Mouse (Mus musculus): ENCODE results near the gene Parp12. TPM values are rescaled to one million over a fixed set of nuclear protein-coding genes. Genes with fewer than 3 reads are reported as not detected.

Gene Parp12
- polyA plus RNA-seq, 1 experiment from 2014 or later, result 3.1 TPM

DNA sequence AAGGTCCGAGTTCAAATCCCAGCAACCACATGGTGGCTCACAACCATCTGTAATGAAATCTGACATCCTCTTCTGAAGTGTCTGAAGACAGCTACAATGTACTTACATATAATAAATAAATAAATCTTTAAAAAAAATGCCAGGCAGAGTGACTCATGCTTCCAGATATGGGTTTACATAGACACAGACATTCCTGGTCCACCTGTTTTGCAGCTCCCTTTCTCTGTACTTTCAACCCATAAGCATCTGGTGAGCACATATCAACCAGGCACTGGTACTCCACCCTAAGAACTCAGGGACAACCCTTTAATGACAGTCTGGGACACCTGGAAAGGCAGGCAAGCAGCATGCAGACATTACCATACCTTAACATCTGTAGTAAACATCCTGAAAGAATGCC, 2.7 kb downstream of the Parp12 start:
- Histone ChIP-seq H3K27me3 (ENCODE audit: control insufficient read depth, insufficient read depth, low read length) (peaks cover 30% of the 10 kb centered on the region), H3K4me1 (ENCODE audit: control insufficient read depth, insufficient read depth, low read length) (no peaks in the 10 kb centered on the region), H3K9ac (ENCODE audit: low read length) (no peak overlapping the region), H3K4me3 (ENCODE audit: low read depth, low read length) (no peak overlapping the region), H3K4me2 (no peak overlapping the region), H3K36me3 (ENCODE audit: control insufficient read depth, insufficient read depth, low read length) (no peaks in the 10 kb centered on the region), H3K27ac (ENCODE audit: low read depth, low read length) (no peak overlapping the region), H3K9me3 (ENCODE audit: control insufficient read depth, low read length) (0 out of 2 replicates have a peak, but pooled peaks cover 3% of the 10 kb centered on the region)
- ATAC-seq (ENCODE audit: low FRiP score) (no peak), DNase-seq (ENCODE audit: low spot score, missing footprints) (no peak)
- WGBS, result 93% methylated on average over 1 of the region's 1 CpGs

DNA sequence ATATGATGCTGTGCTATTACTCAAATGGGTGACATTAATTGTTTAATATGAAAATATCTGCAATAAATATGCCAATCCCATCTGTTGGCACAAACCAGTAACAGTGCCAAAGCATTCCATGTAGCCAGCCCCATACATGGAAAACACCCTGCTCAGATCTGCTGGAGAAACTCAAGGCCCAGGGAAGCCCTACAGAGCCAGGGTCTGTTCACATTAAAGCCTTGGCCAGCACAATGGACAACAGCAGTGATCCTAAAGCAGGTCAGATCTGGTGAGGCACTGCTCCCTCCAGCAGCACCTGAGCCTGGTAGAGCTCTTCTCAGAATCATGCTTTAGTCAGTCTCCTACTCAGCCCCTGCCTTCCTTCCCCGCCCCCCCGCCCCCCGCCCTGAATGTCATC, 5.0 kb downstream of the Parp12 start:
- ATAC-seq (ENCODE audit: low FRiP score) (no peak), DNase-seq (ENCODE audit: low spot score, missing footprints) (no peak)
- 92% methylated on average over 3 of the region's 3 CpGs for WGBS
- no peaks in the 10 kb centered on the region for H3K36me3 ChIP-seq (ENCODE audit: control insufficient read depth, insufficient read depth, low read length)
- H3K9ac ChIP-seq (ENCODE audit: low read length), result no peak overlapping the region
- no peaks in the 10 kb centered on the region for H3K4me1 ChIP-seq (ENCODE audit: control insufficient read depth, insufficient read depth, low read length)
- no peaks in the 10 kb centered on the region for H3K9me3 ChIP-seq (ENCODE audit: control insufficient read depth, low read length)
- H3K27ac ChIP-seq (ENCODE audit: low read depth, low read length), result no peak overlapping the region
- peaks cover 19% of the 10 kb centered on the region for H3K27me3 ChIP-seq (ENCODE audit: control insufficient read depth, insufficient read depth, low read length)
- no peak overlapping the region for H3K4me2 ChIP-seq
- H3K4me3 ChIP-seq (ENCODE audit: low read depth, low read length), result no peak overlapping the region

DNA sequence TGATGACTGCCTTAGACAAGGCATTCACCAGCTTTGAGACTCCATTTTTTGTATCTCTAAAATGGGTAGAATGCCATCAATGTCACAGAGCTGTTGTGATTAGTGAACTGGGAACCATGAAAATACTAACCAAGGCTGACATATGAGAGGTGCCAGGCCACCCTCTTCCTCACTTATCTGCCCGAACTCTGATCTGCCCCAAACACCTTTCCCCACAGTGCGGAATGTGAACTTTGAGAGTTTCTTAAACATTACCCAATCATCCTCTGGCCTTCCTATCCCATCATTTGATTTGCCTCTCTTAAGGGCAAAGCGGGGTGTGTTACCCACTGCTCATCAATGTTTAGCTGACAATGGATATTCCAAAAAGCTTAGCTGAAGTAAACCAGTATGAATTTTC, 5.4 kb downstream of the Parp12 start:
- ATAC-seq (ENCODE audit: low FRiP score) (no peak), DNase-seq (ENCODE audit: low spot score, missing footprints) (no peak)
- no peaks in the 10 kb centered on the region for H3K9me3 ChIP-seq (ENCODE audit: control insufficient read depth, low read length)
- H3K4me1 ChIP-seq (ENCODE audit: control insufficient read depth, insufficient read depth, low read length), result no peaks in the 10 kb centered on the region
- no peak overlapping the region for H3K9ac ChIP-seq (ENCODE audit: low read length)
- no peak overlapping the region for H3K27ac ChIP-seq (ENCODE audit: low read depth, low read length)
- H3K27me3 ChIP-seq (ENCODE audit: control insufficient read depth, insufficient read depth, low read length), result peaks cover 15% of the 10 kb centered on the region
- H3K4me2 ChIP-seq, result no peak overlapping the region
- H3K4me3 ChIP-seq (ENCODE audit: low read depth, low read length), result no peak overlapping the region
- whole genome bisulfite sequencing, result 93% methylated on average over 3 of the region's 3 CpGs
- H3K36me3 ChIP-seq (ENCODE audit: control insufficient read depth, insufficient read depth, low read length), result no peaks in the 10 kb centered on the region

DNA sequence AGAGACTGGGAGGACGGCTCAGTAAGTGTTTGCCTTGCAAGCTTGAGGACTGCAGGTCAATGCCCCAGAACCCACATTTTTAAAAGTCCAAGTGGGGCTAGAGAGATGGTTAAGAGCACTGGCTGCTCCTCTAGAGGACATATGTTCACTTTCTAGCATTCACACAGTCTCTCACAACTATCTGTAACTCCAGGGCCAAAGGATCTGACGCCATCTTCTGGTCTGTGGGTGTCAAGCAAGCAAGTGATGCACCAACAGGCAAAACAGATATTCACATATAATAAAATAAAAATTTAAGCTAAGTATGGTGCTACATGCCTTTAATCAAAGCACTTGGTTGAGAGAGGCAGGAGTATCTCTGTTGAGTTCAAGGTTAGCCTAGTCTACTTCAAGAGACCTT, 11.3 kb downstream of the Parp12 start:
- 57% methylated on average over 2 of the region's 2 CpGs for WGBS
- H3K4me3 ChIP-seq (ENCODE audit: low read depth, low read length), result no peak overlapping the region
- H3K9me3 ChIP-seq (ENCODE audit: control insufficient read depth, low read length), result no peaks in the 10 kb centered on the region
- H3K27me3 ChIP-seq (ENCODE audit: control insufficient read depth, insufficient read depth, low read length), result no peaks in the 10 kb centered on the region
- ATAC-seq (ENCODE audit: low FRiP score), result no peak
- no peak overlapping the region for H3K9ac ChIP-seq (ENCODE audit: low read length)
- no peak overlapping the region for H3K27ac ChIP-seq (ENCODE audit: low read depth, low read length)
- no peak overlapping the region for H3K4me2 ChIP-seq
- H3K4me1 ChIP-seq (ENCODE audit: control insufficient read depth, insufficient read depth, low read length), result no peaks in the 10 kb centered on the region
- DNase-seq (ENCODE audit: low spot score, missing footprints), result no peak
- no peaks in the 10 kb centered on the region for H3K36me3 ChIP-seq (ENCODE audit: control insufficient read depth, insufficient read depth, low read length)

DNA sequence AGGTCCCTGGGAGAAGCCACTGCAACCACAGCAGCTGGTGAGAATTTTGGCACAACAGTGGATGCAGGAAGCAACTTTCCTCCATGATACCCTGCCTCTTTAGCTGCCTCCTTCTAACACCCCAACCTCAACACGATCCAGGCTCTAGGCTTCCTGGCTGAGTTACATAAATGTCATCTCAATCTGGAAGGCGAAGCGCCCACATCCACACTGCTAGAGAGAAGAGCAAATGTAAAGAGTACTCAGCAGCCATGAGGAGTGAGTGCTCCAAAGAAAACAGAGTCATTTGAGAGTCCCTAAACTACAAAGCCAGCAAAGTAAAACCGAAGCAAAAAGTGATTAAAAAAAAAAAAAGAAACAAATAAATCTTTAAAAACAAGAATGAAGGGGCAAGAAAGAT, 13.5 kb downstream of the Parp12 start:
- H3K27ac ChIP-seq (ENCODE audit: low read depth, low read length), result no peak overlapping the region
- no peak for DNase-seq (ENCODE audit: low spot score, missing footprints)
- H3K27me3 ChIP-seq (ENCODE audit: control insufficient read depth, insufficient read depth, low read length), result no peaks in the 10 kb centered on the region
- H3K4me2 ChIP-seq, result no peak overlapping the region
- H3K9me3 ChIP-seq (ENCODE audit: control insufficient read depth, low read length), result no peaks in the 10 kb centered on the region
- ATAC-seq (ENCODE audit: low FRiP score), result no peak
- H3K4me1 ChIP-seq (ENCODE audit: control insufficient read depth, insufficient read depth, low read length), result no peaks in the 10 kb centered on the region
- 92% methylated on average over 4 of the region's 4 CpGs for WGBS
- no peak overlapping the region for H3K4me3 ChIP-seq (ENCODE audit: low read depth, low read length)
- H3K36me3 ChIP-seq (ENCODE audit: control insufficient read depth, insufficient read depth, low read length), result no peaks in the 10 kb centered on the region
- H3K9ac ChIP-seq (ENCODE audit: low read length), result no peak overlapping the region

DNA sequence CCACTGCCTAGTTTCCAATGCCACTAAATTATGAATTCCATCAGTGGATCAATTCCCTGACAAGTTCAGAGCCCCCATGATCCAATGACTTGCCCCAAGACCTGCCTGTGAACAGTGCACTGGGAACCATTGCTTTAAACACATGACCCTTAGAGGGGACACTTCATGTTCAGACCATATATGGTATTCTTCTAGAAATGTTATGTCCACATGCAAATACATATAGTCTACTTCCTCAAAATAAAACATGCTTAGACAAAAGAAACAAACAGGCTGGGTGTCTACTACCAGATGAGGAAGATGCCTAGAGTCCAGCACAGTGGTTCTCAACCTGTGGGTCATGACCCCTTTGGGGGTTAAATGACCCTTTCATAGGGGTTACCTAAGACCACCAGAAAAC, 41.7 kb downstream of the Parp12 start:
- Histone ChIP-seq H3K27ac (ENCODE audit: low read depth, low read length) (no peak overlapping the region), H3K36me3 (ENCODE audit: control insufficient read depth, insufficient read depth, low read length) (no peaks in the 10 kb centered on the region), H3K27me3 (ENCODE audit: control insufficient read depth, insufficient read depth, low read length) (no peaks in the 10 kb centered on the region), H3K4me2 (no peak overlapping the region), H3K4me3 (ENCODE audit: low read depth, low read length) (no peak overlapping the region), H3K9me3 (ENCODE audit: control insufficient read depth, low read length) (no peaks in the 10 kb centered on the region), H3K9ac (ENCODE audit: low read length) (no peak overlapping the region), H3K4me1 (ENCODE audit: control insufficient read depth, insufficient read depth, low read length) (peaks cover 2% of the 10 kb centered on the region; the same call in 1 of the 2 replicates)
- DNase-seq (ENCODE audit: low spot score, missing footprints) (no peak), ATAC-seq (ENCODE audit: low FRiP score) (no peak)

DNA sequence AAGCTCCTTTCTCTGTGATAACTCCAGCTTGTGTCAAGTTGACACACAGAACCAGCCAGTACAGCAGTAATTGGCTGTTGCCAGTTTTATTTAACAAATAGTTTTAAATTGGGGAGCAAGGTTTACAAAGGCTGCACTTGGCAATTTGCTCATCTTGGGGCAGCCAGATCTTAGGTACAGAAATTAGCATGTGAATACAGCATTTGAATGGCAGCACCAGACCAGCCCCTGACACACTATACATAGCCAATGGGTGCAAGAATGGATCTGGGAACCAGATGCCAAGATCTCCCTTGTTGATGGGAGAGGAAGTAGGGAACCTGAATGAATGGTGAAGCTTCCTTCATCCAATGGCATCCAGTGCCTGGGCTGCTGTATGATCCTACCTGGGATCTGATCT, 44.0 kb downstream of the Parp12 start:
- Histone ChIP-seq H3K4me2 (no peak overlapping the region), H3K4me1 (ENCODE audit: control insufficient read depth, insufficient read depth, low read length) (peaks cover 2% of the 10 kb centered on the region; the same call in 1 of the 2 replicates), H3K4me3 (ENCODE audit: low read depth, low read length) (no peak overlapping the region), H3K27ac (ENCODE audit: low read depth, low read length) (no peak overlapping the region), H3K9ac (ENCODE audit: low read length) (no peak overlapping the region), H3K9me3 (ENCODE audit: control insufficient read depth, low read length) (no peaks in the 10 kb centered on the region), H3K36me3 (ENCODE audit: control insufficient read depth, insufficient read depth, low read length) (no peaks in the 10 kb centered on the region), H3K27me3 (ENCODE audit: control insufficient read depth, insufficient read depth, low read length) (no peaks in the 10 kb centered on the region)
- no peak for DNase-seq (ENCODE audit: low spot score, missing footprints)
- no peak for ATAC-seq (ENCODE audit: low FRiP score)

DNA sequence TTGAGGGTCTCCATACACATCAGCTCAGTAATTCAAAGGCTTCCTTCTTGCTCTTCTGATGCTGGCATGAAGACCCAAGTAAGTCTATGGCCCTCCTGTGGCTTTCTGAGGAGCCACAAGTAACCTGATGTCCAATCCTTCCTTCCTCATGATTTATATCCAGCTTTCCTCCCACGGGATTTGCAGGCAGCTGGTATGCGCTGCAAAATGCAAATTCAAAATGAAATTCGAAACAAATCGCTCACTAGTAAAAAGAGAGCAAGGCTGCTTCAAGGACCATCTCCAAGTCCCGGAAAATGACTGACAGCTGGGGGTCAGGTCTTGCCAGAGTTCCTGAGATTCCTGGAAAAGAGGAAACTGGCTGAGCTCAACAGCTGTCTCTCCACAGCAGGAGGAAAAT, 45.5 kb downstream of the Parp12 start:
- Histone ChIP-seq H3K4me2 (no peak overlapping the region), H3K9me3 (ENCODE audit: control insufficient read depth, low read length) (no peaks in the 10 kb centered on the region), H3K4me3 (ENCODE audit: low read depth, low read length) (no peak overlapping the region), H3K9ac (ENCODE audit: low read length) (no peak overlapping the region), H3K36me3 (ENCODE audit: control insufficient read depth, insufficient read depth, low read length) (no peaks in the 10 kb centered on the region), H3K27me3 (ENCODE audit: control insufficient read depth, insufficient read depth, low read length) (no peaks in the 10 kb centered on the region), H3K4me1 (ENCODE audit: control insufficient read depth, insufficient read depth, low read length) (peaks cover 2% of the 10 kb centered on the region; the same call in 1 of the 2 replicates), H3K27ac (ENCODE audit: low read depth, low read length) (no peak overlapping the region)
- ATAC-seq (ENCODE audit: low FRiP score), result no peak
- WGBS, result 83% methylated on average over 5 of the region's 5 CpGs
- DNase-seq (ENCODE audit: low spot score, missing footprints), result no peak

DNA sequence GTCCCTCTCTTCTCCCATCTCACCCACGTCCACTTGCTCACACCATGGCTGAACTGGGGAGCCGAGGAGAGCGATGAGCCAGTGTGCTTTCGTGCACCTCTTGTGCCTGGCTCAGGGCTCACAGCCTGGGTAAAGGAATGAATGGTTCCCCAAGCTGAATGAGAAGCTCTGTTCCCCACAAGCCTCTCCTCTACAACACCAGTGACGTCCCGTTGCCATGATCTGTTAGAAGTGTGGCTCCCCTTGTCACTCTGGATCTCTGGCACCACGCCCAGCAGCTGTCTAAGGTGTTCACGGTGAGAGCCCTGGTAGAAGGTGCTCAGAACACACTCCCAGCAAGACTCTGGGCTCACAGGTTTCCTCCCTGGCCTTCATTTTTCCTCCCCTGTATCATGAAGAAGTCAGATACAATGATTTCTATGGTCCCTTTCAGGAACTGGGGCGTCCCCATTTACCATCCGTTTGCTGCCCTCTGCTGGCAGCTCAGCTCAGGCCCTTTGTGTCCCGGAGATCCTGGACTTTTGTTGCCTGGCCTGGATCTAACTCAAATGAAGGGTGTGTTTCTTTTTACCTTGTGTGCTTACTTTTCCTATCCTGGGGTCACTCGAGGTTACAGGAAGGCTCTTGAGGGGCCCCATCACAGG, 51.1 kb downstream of the Parp12 start:
- Histone ChIP-seq H3K4me1 (ENCODE audit: control insufficient read depth, insufficient read depth, low read length) (no peaks in the 10 kb centered on the region), H3K4me3 (ENCODE audit: low read depth, low read length) (no peak overlapping the region), H3K4me2 (no peak overlapping the region), H3K36me3 (ENCODE audit: control insufficient read depth, insufficient read depth, low read length) (no peaks in the 10 kb centered on the region), H3K9ac (ENCODE audit: low read length) (no peak overlapping the region), H3K27me3 (ENCODE audit: control insufficient read depth, insufficient read depth, low read length) (no peaks in the 10 kb centered on the region), H3K27ac (ENCODE audit: low read depth, low read length) (no peak overlapping the region), H3K9me3 (ENCODE audit: control insufficient read depth, low read length) (no peaks in the 10 kb centered on the region)
- peak; percentile 98 for DNase-seq (ENCODE audit: low spot score, missing footprints)
- WGBS, result 50% methylated on average over 12 of the region's 12 CpGs
- ATAC-seq (ENCODE audit: low FRiP score), result peak; percentile 82
